Mouse (Mus musculus) urinary bladder, postnatal 36 days (tissue): Measurements from ENCODE around the gene Gm42906.

Source experiments
- DNase-seq, 2 experiments: peaks; one replicate each; pipeline ENCODE4 v3.0.0; 2022; ENCODE audit warnings: low spot score in 2 of 2, mixed read lengths in 1 of 2

Gm42906 gene

DNA sequence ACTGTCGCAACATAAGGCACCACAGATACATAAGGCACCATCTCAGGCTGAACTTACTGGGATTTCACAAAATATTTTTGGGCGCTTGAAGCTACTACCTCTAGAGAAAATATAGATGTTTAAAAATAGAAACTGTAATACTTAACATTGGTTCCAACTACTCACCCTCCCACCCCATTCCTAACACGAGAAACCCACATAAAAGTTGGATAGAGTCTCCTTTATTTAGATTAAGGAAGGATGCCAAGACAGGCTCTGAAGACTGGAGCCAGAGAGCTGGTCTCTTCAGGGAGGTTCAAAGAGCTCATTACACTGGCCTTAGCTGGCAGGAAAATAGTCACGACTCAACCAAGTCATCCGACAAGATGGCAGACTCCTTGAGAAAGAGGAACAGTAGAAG, 361.9 kb downstream of the Gm42906 start:
- no peak for DNase-seq

DNA sequence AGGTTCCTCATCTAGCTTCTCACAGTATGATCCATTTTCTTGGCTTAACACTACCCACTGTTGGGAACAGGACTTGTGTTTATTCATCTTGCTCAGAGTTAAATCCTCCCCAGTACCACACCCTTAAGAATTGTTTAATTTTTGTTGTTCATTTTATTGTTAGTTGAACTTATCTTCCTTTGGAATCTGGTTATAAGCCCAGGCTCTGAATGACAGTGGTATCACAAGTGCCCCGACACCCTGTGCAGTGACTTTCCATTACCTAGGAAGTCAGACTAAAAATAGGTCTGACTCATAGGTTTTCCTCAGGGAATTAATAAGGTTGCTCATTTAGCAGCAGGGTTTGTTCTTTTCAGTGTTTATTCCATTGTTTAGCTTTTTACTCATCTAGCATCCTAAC, 362.7 kb downstream of the Gm42906 start:
- DNase-seq, result no peak

DNA sequence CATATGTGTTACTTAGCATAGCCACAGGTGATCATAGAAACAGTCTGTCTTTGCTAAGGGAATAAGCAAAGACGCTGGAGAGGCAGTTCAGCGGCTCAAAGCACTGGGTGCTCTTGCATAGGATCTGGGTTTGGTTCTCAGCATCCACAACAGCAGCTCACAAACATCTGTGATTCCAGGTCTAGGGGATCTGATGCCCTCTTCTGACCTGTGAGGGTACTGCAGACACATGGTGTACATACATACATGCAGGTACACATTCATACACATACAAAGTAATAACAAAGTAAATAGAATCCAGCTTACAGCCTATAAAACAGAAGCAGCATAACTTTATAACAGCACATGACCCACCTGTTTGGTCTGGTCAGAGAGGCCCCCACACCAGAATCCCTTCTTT, 366.0 kb downstream of the Gm42906 start:
- DNase-seq, result no peak

DNA sequence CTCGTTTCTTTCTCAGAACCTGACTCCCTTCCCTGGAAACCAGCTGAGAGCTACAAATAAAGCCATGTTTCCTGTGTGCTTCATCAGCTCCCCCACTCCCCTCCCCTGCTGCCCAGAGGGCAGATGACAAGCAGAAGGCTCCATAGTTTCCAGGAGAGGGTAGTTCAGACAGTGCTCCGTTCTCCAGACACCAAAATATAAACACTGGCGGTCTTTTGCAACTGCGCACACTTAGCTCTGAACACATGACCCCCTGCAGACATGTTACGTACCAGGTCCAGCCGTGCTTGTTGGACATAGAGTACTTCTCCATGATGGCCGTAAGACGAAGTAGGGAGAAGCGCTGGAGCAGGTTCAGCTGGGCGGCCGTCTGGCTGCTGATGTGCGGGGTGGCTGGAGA, 367.5 kb downstream of the Gm42906 start:
- DNase-seq, result no peak

DNA sequence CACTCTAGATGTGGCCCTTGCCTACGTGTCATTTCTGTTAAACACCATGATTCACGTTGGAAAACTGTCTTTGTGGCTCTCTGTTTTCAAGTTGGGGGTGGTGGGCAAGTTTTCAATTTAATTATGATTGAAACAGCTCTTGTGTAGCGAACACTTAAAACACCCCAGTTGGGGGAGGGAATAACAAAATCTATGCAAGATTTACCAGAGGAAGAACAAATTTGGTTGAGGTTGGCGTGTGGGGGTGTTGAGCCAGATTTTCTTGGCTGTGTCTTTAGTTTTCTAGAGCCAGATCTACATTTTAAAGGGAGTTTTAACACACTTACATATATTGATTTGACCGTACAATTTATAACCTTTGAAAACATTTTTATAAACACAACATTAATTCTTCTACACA, 368.2 kb downstream of the Gm42906 start:
- DNase-seq, result no peak

DNA sequence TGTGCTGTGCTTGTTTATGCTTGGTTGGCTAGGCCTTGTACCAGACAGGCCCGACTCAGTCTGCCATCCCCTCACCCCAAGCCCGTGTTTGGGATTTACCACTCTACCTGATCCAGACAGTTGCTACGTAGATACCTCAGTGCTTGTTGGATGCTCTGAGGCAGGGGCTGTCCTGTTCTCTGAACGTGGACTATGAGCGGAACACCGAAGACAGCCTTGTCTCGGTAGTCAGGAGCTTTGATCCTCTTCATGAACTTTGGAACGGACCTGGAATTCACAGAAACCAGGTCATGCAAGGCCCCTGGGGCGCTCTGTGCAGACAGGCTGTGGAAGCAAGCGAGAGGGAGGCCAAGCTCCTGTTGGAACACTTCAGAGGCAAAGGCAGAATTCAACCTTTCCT, 368.6 kb downstream of the Gm42906 start:
- DNase-seq, result no peak

DNA sequence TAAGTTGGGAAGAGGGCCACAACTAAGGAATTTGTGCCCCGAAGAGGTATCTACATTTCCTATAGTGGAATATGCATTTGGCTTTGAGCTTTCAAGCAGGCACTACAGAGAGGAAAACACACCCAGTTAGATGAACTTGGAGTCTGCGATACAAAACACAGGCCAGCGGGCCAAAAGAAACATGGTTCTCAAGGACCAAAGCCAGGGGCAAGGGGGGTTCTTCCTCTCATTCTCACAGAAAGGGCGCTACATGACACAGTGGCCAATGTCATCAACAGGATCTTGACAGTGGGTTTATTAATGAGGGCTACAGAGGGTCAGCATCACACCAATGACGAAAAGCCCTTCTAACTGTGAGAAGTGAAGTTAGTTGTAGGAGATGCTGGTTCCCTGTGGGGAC, 370.2 kb downstream of the Gm42906 start:
- DNase-seq, result no peak

DNA sequence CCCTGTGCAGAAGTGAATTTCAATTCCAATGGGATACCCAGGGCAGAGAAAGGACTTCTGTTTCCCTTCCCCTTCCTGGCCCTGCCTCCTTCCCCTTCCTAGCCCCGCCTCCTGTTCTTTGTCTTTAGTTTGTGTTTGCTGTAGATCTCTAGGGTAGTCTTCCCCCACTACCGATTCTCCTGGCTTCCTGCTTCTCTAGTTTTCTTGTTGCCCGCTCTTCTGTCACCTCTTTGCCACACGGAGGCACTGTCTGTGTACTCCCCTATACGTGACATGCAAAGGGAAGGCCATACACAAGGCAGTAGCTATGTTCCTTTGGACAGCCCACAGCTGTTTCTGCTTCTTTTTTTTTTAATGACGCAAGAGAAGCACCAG, 371.1 kb downstream of the Gm42906 start:
- no peak for DNase-seq

DNA sequence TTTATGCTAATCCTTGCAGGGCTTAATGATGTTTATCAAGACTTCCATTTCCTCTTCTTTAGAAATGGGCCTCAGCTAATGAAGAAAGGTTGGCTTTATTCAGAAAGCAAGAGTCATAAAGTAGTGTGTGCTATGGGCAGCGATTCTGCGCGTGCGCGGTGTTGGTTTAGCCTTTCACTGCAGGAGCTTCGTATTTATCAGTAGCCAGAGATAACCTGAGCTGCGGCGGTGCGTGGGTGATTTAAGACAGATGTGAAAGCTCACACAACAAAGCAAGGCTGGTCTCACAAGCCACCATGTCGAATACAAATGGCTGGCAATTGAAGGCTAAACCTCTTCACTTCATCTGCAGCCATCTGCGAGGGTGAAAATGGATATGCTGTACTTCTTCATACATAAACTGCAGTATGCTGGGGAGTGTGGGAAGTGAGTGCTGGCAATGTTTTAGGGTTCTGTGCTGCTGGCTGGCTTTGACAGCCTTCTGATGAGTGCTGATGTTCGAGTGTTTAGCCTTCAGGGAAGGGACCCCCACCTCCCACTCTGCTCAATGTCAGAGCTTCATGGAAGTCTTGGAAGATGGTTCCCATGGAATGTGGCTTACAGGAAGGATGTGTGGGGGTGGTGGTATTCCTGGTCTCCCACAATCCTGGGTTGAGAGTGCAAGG, 371.6 kb downstream of the Gm42906 start:
- no peak for DNase-seq

DNA sequence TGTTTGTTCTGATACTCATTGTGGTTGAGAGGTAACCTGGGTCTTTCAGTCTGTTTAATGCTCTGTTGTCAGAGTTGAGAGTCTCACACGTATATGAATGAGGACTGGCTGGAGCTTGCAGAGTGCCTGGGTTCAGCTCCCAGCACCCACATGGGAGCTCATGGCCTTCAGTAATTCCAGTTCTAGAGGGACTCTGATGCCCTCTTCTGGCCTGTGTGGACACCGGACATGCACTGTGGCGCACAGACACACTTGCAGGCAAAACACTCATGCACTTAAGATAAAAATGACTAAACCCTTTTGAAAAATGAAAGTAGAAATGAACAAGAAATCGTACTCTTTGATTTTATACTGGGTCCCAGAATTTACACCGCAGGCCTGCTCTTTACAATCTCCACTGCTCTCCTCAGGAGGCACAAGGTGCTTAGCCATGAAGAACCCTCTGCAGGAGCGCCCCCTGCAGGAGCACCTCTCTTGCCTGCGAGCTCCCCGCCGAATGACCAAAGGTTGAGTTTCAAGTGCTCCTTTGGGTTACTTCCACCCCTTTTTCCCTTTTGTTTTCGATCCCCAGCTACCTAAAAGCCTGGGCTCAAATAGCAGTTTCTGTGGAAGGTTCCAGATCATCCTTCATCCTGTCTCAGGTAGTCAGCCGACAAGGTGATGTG, 372.4 kb downstream of the Gm42906 start:
- no peak for DNase-seq

DNA sequence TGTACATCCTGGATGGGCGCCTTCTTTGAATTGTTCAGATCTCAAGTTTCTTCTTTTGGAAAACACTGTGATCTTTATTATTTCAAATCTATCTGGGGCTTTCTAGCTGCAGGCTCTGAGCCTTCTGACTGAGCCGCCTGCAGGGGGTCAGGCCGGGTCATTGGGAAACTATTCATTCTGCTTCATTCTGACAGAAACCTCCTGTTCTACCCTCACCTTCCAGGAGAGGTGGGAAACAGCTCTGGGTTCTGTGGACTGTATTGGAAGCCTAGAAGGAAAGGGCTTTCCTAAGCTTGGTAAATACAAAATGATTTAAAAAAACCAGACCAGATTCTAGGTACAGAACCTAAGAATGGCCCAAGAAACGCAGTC, 373.2 kb downstream of the Gm42906 start:
- DNase-seq, result no peak

DNA sequence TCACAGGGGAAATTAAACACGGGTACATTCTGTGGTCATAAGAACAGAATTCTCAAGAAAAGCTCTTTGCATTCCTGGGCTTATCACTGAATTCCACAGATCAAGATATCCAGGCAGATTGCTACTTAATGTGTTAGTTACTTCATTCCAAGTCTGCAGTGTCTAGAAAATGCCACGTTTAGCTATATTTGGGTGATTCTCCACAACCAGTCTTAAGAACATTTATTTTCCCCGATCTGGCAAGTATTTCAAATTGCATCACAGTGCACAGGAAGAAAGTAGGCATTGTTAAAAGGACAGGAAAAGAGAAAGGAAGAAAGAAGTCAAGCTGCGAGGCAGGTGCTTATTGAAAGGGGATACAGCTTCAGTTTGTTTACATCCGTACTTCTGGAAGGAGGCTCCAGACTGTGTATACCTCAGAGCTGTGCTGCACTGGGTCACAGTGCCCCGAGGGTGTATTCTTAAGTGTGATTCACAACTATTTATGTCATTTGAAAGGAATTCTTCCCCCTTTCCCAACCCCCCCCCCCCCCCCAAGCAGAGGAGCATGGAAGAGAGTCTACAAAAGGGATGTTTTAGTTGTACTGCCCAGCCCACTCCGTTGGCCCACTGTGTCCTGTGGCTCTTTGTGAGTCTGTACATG, 373.7 kb downstream of the Gm42906 start:
- DNase-seq, result no peak

DNA sequence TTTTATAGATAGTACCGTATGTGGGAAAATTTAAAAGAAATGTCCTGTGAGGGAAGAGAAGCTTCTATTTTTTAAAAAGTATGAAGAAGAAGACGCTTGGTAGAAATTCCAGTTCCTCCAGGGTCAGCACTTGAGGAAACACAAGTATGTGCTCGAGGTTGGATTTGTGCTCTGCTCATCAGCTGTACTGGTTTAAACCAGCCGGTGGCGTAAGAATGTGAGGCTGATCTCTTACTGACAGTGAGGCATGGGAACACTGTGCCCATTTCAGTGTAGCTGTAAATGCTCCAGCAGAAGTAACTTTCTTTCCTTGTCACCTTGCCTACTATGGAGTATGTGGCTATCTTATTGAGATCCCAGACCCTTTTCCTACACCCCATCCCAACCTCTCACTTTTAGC, 374.8 kb downstream of the Gm42906 start:
- DNase-seq, result no peak

DNA sequence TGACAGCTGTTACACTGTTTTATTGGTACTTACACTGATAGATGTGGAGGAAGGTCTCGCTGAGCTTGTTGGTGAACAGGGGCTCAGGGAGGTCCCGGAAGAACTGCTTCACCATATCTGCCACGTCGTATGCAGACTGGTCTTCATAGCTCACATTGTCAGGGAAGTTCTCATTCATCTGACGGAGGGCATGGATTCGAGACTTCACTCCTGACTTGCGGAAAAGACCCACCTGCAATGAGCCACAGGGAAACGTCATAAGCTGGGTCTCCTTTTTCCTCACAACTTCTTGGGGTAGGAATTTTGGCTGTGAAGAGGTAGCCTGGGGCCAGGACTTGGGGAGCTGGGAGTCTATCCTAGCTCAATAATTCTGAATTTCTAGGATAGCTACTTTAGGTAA, 375.6 kb downstream of the Gm42906 start:
- no peak for DNase-seq

DNA sequence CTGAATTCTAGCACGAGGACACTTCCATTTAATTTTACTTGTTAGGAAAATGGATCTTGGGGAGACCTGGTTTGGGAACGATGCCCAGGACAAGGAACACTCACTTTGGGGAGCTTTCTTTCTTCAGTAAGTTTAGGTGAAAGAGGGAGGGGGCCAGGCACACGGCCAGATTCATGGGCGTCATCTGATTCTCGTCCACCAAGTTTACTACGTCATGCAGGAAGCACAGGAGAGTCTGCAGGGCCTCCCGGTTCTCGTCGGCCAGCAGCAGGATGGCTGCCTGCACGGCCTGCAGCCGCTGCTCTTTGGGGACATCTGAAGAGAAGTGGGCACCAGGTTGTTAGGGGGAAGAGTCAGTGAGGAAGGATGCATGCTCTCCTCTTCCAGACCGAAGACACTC, 380.5 kb downstream of the Gm42906 start:
- DNase-seq, result no peak

DNA sequence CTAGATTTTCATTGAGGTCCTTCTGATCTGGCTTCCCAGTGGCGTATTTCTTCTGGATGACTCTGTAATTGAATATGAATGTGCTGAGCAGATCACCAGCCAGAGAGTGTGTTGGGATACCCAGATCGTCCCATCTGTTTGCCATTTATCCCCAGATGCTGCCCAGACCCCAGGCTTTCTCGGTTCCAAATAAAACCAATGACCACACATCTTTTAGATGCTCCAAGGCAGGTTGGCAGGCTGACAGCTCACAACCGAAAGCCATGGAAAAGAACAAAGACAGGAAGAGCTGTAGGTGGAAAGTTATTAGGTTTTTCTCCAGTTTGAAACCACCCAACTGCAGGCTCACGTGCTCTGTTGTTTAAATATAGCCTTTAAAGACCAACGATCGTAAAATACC, 381.0 kb downstream of the Gm42906 start:
- no peak for DNase-seq

DNA sequence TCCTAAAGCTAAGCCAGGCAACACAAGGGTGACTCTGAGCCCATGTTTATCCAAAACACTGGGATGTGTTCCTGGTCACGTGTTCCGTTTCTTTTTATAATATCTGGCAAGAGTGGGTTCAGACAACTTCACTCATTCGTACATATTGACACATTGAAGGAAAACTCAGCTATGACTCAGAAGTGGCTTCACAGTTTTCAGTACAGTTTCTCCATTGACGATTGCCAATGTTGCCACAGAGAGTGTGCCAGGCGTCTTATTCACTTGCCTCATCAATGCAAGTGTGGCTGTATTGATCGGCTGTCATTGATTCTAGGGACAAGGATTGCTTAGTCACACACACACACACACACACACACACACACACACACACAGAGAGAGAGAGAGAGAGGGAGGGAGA, 381.8 kb downstream of the Gm42906 start:
- no peak for DNase-seq

DNA sequence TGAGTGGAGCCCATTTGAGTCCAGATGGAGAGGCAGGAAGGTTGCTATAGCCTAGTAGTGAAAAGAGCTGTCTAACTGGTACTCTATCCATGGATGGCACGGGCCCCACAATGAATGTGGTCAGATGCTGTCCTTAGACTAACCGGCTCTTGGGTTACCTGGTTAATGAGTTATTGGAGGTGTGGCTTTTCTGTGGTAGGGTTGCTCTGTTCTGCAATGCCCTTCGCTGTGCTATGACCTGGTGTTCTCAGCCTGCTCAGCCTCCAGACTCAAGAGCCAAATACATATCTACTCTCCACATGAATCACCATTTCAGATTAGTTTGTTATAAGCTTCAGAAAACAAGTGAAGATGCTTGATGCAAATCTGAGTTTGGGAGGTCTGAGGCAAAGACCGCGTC, 385.1 kb downstream of the Gm42906 start:
- DNase-seq, result no peak

DNA sequence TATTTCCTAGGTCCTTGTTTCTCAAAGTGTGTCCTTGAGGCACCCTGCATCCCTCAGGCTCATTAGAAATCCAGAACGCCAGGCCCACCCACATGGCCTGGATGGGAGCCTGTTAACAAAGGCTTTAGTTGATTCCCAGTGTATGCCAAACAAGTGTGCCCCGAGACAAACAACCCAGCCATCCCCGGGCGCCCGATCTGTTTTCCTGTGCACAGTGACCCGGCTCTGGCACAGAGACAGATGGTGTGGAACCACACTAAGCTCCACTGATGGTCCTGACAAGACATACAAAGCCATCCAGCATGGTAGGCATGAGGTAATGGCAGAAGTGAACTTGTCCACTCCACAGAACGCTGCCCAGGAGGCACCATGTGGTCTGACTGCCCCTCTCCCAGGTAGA, 390.1 kb downstream of the Gm42906 start:
- no peak for DNase-seq

DNA sequence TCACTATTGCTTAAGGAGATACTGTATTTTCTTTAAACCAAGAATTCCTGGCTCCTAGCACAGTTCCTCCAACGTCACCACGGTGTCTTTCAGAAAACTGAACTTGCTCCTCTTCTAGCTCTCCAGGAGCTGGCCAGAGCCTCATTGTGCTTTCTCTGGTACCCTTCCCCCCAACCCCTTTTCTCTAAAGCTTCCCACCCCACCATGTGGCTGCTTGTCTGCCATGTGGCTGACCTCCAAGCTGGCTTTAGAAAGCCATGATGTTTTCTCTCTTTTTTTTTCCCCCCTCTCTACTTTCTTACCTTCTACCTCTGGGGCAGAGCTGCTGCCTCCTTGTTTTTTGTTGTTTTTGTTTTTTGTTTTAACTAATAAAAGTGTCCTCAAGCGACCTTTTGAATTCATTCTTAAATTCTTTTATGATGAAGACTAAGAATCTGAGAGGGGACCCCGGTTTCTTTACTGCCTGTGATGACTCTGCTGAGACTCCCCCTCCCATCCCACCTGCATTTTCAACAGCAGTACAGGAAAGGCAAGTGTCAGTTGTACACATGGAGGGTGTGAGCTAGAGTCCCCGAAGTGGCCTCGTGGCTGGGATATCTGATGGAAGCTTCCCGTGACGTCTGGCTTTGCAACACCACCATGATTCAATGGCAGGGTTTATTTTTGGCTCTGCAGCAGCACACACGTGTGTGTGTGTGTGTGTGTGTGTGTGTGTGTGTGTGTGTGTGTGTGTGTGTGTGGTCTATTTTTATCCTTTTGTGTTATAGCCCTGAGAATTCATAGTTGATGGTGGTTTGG, 393.0 kb downstream of the Gm42906 start:
- no peak for DNase-seq

DNA sequence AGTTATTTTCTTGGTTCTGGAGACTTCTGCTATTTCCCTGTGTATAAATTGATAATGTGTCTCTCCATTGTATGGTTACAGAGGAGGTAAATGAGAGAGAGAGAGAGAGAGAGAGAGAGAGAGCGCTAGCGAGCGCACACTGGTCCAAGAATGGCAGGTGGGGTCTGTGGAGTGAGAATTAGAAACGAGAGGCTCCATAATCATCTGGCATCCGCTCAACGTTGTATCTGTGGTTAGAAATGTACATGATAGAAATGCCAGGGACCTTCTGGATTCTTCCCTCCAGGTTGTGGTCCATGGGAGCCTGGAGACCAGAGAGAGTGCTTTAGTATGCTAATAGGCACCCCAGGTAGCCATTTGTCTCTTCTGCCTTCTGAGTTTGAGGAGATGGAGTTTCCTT, 399.1 kb downstream of the Gm42906 start:
- DNase-seq, result no peak

DNA sequence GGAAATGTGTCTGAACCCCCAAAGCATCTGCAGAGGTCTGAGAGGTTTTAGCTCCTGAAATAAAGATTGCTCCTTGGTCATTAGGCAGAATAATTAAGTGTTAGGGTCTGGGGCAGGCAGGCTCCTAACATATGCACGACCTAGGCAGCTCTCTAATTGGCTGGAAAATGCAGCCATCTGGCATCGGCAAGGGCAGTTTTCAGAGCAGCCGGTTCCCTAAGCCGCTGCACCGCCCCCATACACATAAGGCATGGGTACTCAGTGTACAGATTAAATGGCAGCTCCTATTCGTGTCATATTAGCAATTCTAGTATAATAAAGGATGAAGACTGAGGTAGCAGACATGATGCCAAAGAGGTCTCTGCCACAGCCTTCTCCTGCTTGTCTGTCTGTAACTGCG, 400.8 kb downstream of the Gm42906 start:
- no peak for DNase-seq

DNA sequence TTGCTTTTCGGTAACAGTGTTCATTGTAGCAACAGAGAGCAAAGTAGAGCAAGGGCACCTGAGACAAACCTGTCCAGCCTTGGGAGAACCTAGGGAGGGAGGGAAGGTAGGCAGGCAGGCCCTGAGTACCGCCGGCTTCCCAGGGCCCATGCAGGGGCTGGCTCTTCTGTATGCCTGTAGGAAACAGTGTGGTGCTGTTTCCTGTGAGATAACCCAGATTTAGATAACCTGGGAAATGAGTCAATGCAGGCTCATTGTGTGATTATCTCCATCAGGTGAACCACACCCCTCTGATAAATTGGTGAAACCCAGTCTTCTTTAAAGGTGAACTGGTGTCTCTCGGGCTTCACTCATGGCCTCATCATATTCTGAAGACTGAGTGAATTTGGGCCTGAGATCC, 401.9 kb downstream of the Gm42906 start:
- no peak for DNase-seq
